Mouse (Mus musculus): ENCODE measurements at regions not wholly inside any gene's neighbourhood (a gene's known extent, or its start where the extent isn't known, plus 50 kb on each side); places are given as distances from the start of the nearest gene placed in this dataset.

DNA sequence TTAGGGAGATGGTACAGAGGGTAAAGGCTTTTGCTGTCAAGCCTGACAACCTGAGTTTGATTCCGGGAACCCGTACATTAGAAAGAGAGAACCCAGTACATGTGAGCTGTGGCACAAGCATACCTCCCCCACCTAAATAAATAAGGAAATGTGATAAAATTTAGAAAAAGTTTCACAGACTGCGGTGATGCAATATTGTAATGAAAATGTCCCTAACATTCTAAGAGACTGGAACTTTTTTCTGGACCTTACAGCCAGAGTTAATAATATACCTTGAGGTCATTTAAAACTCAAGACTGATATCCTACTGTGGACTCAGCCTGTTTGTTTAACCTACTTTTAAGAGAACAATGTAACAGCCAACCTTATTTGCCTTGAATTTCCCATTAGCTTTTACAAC, 163.1 kb upstream of the Bcor start:
- no peaks in the 10 kb centered on the region for H3K27me3 ChIP-seq (ENCODE audit: control insufficient read depth, insufficient read depth, low read length)
- H3K27ac ChIP-seq (ENCODE audit: control insufficient read depth, insufficient read depth, low read length) = no peak overlapping the region
- no peaks in the 10 kb centered on the region for H3K36me3 ChIP-seq (ENCODE audit: control insufficient read depth, insufficient read depth, low read length)
- no peak for DNase-seq
- H3K4me1 ChIP-seq (replicated peaks; ENCODE audit: control insufficient read depth, insufficient read depth, low read length) = peaks cover 2% of the 10 kb centered on the region
- H3K4me3 ChIP-seq (ENCODE audit: control insufficient read depth, insufficient read depth, low read length) = no peak overlapping the region
- WGBS = 99% methylated on average over 3 of the region's 3 CpGs
- TF ChIP-seq CTCF (IDR thresholded peaks at IDR 0.05; ENCODE audit: borderline replicate concordance, control insufficient read depth, extremely low read depth, insufficient read depth, low read length, poor library complexity) (no peak), POLR2A (IDR thresholded peaks at IDR 0.05; ENCODE audit: control insufficient read depth, extremely low read depth, insufficient read depth, low read length, poor library complexity) (no peak)

DNA sequence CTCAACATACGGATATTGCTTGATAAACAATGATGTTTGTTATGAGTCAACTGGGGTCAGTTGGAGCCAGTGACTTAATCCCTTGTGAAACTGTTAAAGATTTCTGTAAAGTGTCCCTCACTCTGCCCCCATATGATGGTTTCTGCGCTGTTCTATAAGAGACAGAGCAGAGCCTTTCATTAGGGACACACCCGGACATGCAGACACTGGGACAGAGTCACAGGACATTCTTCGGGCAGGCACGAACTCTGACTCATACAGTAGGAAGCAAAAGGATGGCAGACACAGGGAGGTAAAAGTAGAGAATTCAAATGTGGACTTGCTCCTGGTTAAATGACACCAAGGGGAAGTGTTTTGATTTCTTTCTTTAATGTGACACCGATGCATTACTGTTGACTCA, 163.7 kb upstream of the Bcor start:
- H3K27me3 ChIP-seq (ENCODE audit: control insufficient read depth, insufficient read depth, low read length) = no peaks in the 10 kb centered on the region
- no peak overlapping the region for H3K4me3 ChIP-seq (ENCODE audit: control insufficient read depth, insufficient read depth, low read length)
- DNase-seq = no peak
- TF ChIP-seq POLR2A (IDR thresholded peaks at IDR 0.05; ENCODE audit: control insufficient read depth, extremely low read depth, insufficient read depth, low read length, poor library complexity) (no peak), CTCF (IDR thresholded peaks at IDR 0.05; ENCODE audit: borderline replicate concordance, control insufficient read depth, extremely low read depth, insufficient read depth, low read length, poor library complexity) (no peak)
- no peaks in the 10 kb centered on the region for H3K4me1 ChIP-seq (replicated peaks; ENCODE audit: control insufficient read depth, insufficient read depth, low read length)
- H3K27ac ChIP-seq (ENCODE audit: control insufficient read depth, insufficient read depth, low read length) = no peak overlapping the region
- WGBS = 95% methylated on average over 6 of the region's 6 CpGs
- no peaks in the 10 kb centered on the region for H3K36me3 ChIP-seq (ENCODE audit: control insufficient read depth, insufficient read depth, low read length)

DNA sequence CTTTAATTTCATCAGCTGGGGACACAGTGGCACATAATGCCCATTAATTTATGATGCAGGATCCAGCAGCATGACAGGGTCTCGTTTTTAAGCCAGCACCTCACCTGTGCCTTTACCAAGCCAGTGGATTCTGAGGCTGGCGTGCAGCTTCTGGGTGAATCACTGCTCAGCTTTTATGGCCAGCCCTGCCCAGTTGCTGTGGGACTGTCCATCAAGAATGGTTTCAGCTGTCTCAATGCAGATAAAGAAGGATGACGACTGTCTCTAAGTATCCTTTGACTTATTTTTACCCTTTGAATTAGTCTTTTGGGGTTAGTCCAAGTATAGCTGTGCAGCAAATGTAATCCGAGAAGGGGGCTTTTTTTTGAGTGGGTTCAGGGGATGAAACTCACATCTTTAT, 167.3 kb upstream of the Bcor start:
- H3K4me3 ChIP-seq (ENCODE audit: control insufficient read depth, insufficient read depth, low read length) = no peak overlapping the region
- DNase-seq = no peak
- H3K36me3 ChIP-seq (ENCODE audit: control insufficient read depth, insufficient read depth, low read length) = no peaks in the 10 kb centered on the region
- no peak overlapping the region for H3K27ac ChIP-seq (ENCODE audit: control insufficient read depth, insufficient read depth, low read length)
- H3K4me1 ChIP-seq (replicated peaks; ENCODE audit: control insufficient read depth, insufficient read depth, low read length) = no peaks in the 10 kb centered on the region
- 89% methylated on average over 4 of the region's 4 CpGs for WGBS
- TF ChIP-seq CTCF (IDR thresholded peaks at IDR 0.05; ENCODE audit: borderline replicate concordance, control insufficient read depth, extremely low read depth, insufficient read depth, low read length, poor library complexity) (no peak), POLR2A (IDR thresholded peaks at IDR 0.05; ENCODE audit: control insufficient read depth, extremely low read depth, insufficient read depth, low read length, poor library complexity) (no peak)
- H3K27me3 ChIP-seq (ENCODE audit: control insufficient read depth, insufficient read depth, low read length) = no peaks in the 10 kb centered on the region

DNA sequence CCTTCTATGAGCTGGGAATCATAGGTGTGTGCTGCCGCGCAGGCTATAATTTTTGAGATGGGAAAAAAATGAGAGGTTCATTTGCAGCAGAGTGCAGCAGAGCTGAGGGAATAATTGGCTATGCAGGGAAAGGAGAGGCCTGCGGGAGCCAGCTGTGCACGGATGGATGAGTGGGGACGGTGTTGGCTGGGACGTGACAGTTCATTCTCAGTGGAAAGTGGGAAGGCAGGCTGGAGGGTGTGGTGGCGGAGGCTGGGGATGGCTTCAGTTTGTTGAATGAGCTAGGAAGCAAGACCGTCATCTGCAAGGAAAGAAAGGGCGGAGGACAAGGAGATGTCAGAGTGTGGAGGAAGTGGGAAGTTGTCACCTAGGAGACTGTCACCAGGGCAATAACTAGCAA, 180.4 kb upstream of the Bcor start:
- Histone ChIP-seq H3K4me3 (ENCODE audit: control insufficient read depth, insufficient read depth, low read length) (no peak overlapping the region), H3K27ac (ENCODE audit: control insufficient read depth, insufficient read depth, low read length) (no peak overlapping the region), H3K27me3 (ENCODE audit: control insufficient read depth, insufficient read depth, low read length) (no peaks in the 10 kb centered on the region), H3K4me1 (replicated peaks; ENCODE audit: control insufficient read depth, insufficient read depth, low read length) (no peaks in the 10 kb centered on the region), H3K36me3 (ENCODE audit: control insufficient read depth, insufficient read depth, low read length) (no peaks in the 10 kb centered on the region)
- no peak for DNase-seq
- TF ChIP-seq CTCF (IDR thresholded peaks at IDR 0.05; ENCODE audit: borderline replicate concordance, control insufficient read depth, extremely low read depth, insufficient read depth, low read length, poor library complexity) (no peak), POLR2A (IDR thresholded peaks at IDR 0.05; ENCODE audit: control insufficient read depth, extremely low read depth, insufficient read depth, low read length, poor library complexity) (no peak)
- WGBS = 94% methylated on average over 9 of the region's 9 CpGs

DNA sequence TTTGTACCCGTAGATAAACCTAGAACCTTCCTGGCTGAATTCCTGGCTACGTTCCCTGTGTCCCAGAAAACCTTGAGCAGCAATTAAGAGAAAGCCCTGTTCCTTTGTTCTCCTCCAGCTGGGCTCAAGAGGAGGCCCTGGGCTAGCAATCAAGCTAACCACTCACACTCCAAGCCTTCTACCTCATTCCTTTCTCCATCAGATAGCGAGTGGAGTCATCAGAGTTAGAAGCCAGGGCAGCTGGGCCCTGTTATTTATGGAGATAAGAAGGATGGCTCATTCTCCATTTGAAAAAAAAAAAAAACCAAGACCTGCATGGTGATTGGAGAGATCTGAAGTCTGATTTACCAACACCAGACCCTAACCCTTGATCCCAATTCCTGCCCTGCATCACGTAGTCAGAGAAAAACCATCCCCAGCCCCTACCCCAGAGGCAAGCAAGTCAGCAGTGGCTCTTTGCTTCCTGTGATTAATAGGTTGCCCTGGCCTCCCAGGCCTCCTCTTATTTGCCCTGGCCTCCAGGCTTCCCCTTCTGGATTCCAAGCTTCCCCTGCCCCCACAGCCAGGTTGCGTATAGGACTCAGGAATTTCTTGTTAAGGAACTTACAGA, 181.3 kb upstream of the Bcor start:
- no peak overlapping the region for H3K4me3 ChIP-seq (ENCODE audit: control insufficient read depth, insufficient read depth, low read length)
- no peak overlapping the region for H3K27ac ChIP-seq (ENCODE audit: control insufficient read depth, insufficient read depth, low read length)
- 98% methylated on average over 5 of the region's 5 CpGs for WGBS
- no peaks in the 10 kb centered on the region for H3K4me1 ChIP-seq (replicated peaks; ENCODE audit: control insufficient read depth, insufficient read depth, low read length)
- no peaks in the 10 kb centered on the region for H3K27me3 ChIP-seq (ENCODE audit: control insufficient read depth, insufficient read depth, low read length)
- DNase-seq = no peak
- no peaks in the 10 kb centered on the region for H3K36me3 ChIP-seq (ENCODE audit: control insufficient read depth, insufficient read depth, low read length)
- no peak for TF ChIP-seq POLR2A (IDR thresholded peaks at IDR 0.05; ENCODE audit: control insufficient read depth, extremely low read depth, insufficient read depth, low read length, poor library complexity)
- no peak for TF ChIP-seq CTCF (IDR thresholded peaks at IDR 0.05; ENCODE audit: borderline replicate concordance, control insufficient read depth, extremely low read depth, insufficient read depth, low read length, poor library complexity)

DNA sequence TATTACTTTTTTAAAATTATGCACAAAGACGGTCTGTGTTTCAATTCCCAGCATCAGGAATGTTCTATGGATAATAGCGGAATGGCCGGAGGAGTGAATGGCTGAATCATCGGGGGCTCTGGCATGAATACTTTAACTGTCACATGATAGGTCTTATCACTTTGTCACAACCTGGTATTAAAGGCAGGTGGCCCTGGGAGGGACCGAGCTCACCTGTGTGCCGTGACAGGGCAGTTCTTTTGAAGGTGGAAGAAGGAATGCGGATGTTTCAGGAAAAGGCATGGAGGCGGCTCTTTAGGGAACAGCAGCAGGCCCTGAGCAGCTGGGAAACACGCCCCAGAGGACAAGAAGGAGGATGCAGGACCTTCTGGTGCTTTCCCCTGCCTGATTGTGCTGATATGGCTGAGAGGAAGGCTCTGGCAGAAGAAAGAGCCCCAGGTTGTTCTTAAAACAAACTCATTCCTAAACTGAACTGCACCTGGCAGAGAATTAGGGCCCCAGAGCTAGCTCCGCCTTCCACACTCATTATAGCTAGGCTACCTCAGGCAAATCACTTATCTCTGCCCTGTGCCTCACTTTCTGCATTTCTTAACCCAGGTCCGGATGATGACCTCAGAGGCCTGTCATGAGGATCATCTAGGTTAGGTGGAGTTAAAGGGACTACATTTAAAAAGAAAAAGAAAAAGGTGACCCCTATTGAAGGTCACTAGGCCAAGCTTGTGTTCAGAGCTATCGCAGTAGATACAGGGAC, 184.8 kb upstream of the Bcor start:
- DNase-seq = no peak
- no peaks in the 10 kb centered on the region for H3K27me3 ChIP-seq (ENCODE audit: control insufficient read depth, insufficient read depth, low read length)
- 90% methylated on average over 12 of the region's 12 CpGs for WGBS
- H3K4me1 ChIP-seq (replicated peaks; ENCODE audit: control insufficient read depth, insufficient read depth, low read length) = no peaks in the 10 kb centered on the region
- H3K27ac ChIP-seq (ENCODE audit: control insufficient read depth, insufficient read depth, low read length) = no peak overlapping the region
- no peak overlapping the region for H3K4me3 ChIP-seq (ENCODE audit: control insufficient read depth, insufficient read depth, low read length)
- TF ChIP-seq POLR2A (IDR thresholded peaks at IDR 0.05; ENCODE audit: control insufficient read depth, extremely low read depth, insufficient read depth, low read length, poor library complexity) (no peak), CTCF (IDR thresholded peaks at IDR 0.05; ENCODE audit: borderline replicate concordance, control insufficient read depth, extremely low read depth, insufficient read depth, low read length, poor library complexity) (no peak)
- H3K36me3 ChIP-seq (ENCODE audit: control insufficient read depth, insufficient read depth, low read length) = no peaks in the 10 kb centered on the region

Data from thymus, adult 2 months (tissue).